Mouse (Mus musculus) liver, embryonic 13.5 days (tissue): ENCODE measurements around the gene Cept1. TPM values are rescaled to one million over a fixed set of nuclear protein-coding genes. Genes with fewer than 3 reads are reported as not detected.
A peak's percentile ranks its signal among the peaks of the same experiment; 100 is the strongest.

Experiments used
- ATAC-seq: fragments of 200-750 bp; cut with Nextera tagmentation; 2 replicates; pipeline ENCODE4 v1.8.0; 2017; ENCODE audit warnings: low read depth, mild to moderate bottlenecking, moderate number of reproducible peaks, moderate library complexity
- DNase-seq: peaks from one replicate; pipeline ENCODE4 v3.0.0; 2022
- H3K27ac ChIP-seq: fragments of 300-500 bp; sonication (generic); 2 replicates; pipeline ENCODE4 v1.5.1; 2015; ENCODE audit warnings: moderate library complexity, mild to moderate bottlenecking, inconsistent platforms
- H3K27me3 ChIP-seq: fragments of 300-500 bp; sonication (generic); 2 replicates; pipeline ENCODE4 v1.6.1; 2015; ENCODE audit warnings: mild to moderate bottlenecking, inconsistent platforms
- H3K36me3 ChIP-seq: fragments of 300-500 bp; sonication (generic); 2 replicates; pipeline ENCODE4 v1.6.1; 2015; ENCODE audit warnings: mild to moderate bottlenecking, inconsistent platforms
- H3K4me1 ChIP-seq: fragments of 300-500 bp; sonication (generic); replicated peaks from 2 replicates; pipeline ENCODE4 v1.6.1; 2015; ENCODE audit warnings: inconsistent platforms
- H3K4me2 ChIP-seq: fragments of 300-500 bp; sonication (generic); 2 replicates; pipeline ENCODE4 v1.6.1; 2015; ENCODE audit warnings: inconsistent platforms, mild to moderate bottlenecking, moderate library complexity
- H3K4me3 ChIP-seq: fragments of 300-500 bp; sonication (generic); replicated peaks from 2 replicates; pipeline ENCODE4 v1.5.1; 2015; ENCODE audit warnings: mild to moderate bottlenecking, inconsistent platforms
- H3K9ac ChIP-seq: fragments of 300-500 bp; sonication (generic); 2 replicates; pipeline ENCODE4 v1.6.1; 2015; ENCODE audit warnings: mild to moderate bottlenecking, inconsistent platforms
- H3K9me3 ChIP-seq: fragments of 300-500 bp; sonication (generic); replicated peaks from 2 replicates; pipeline ENCODE4 v1.6.1; 2016; ENCODE audit warnings: inconsistent platforms
- WGBS: fragments of 180-500 bp; shearing (Covaris S2); methylation state at CpG from one replicate; pipeline ENCODE4 v1.1.7; 2015; ENCODE audit not compliant: insufficient replicate concordance; 5-methylcytosine and 5-hydroxymethylcytosine counted together
- polyA plus RNA-seq: library from polyadenylated mRNA; unstranded; fragments of >200 nt; fragmentation: Nextera tagmentation; extraction: Ambion mirVana; gene quantifications from 2 replicates; pipeline ENCODE4 v1.2.1, GENCODE M21; 2015

Cept1 gene
- polyA plus RNA-seq, 1 experiment from 2014 or later, result 26.1 TPM

- no peak overlapping the region for H3K4me2 ChIP-seq
- 45% methylated on average over 2 of the region's 2 CpGs for WGBS
Measured at GRCm38 (mm10) chr3:106533277-106533676, 14.3 kb downstream of the Cept1 start.

GRCm38 (mm10) chr3:106528032-106528431, 19.6 kb downstream of the Cept1 start:
- no peak overlapping the region for H3K27ac ChIP-seq
- ATAC-seq (no peak), DNase-seq (no peak)
- H3K9me3 ChIP-seq, result no peaks in the 10 kb centered on the region
- no peaks in the 10 kb centered on the region for H3K27me3 ChIP-seq
- WGBS, result 77% methylated on average over 2 of the region's 2 CpGs
- H3K36me3 ChIP-seq, result no peaks in the 10 kb centered on the region; the same call in none of the 2 replicates
- H3K4me1 ChIP-seq, result no peaks in the 10 kb centered on the region
- no peak overlapping the region for H3K9ac ChIP-seq
- H3K4me3 ChIP-seq, result no peak overlapping the region
- no peak overlapping the region for H3K4me2 ChIP-seq

More at GRCm38 (mm10) chr3:106533277-106533676, 14.3 kb downstream of the Cept1 start:
- ATAC-seq, result peak; percentile 47; the same call in 1 of the 2 replicates
- no peak overlapping the region for H3K4me3 ChIP-seq
- no peaks in the 10 kb centered on the region; the same call in 1 of the 2 replicates for H3K4me1 ChIP-seq
- no peaks in the 10 kb centered on the region for H3K9me3 ChIP-seq
- peaks cover 10% of the 10 kb centered on the region for H3K36me3 ChIP-seq
- DNase-seq, result no peak
- H3K27ac ChIP-seq, result no peak overlapping the region
- H3K27me3 ChIP-seq, result no peaks in the 10 kb centered on the region
- no peak overlapping the region for H3K9ac ChIP-seq

GRCm38 (mm10) chr3:106526411-106526810, 21.2 kb downstream of the Cept1 start:
- Histone ChIP-seq H3K4me2 (no peak overlapping the region), H3K27ac (no peak overlapping the region), H3K9ac (no peak overlapping the region), H3K27me3 (no peaks in the 10 kb centered on the region), H3K4me3 (no peak overlapping the region), H3K9me3 (no peaks in the 10 kb centered on the region), H3K4me1 (no peaks in the 10 kb centered on the region), H3K36me3 (no peaks in the 10 kb centered on the region; the same call in none of the 2 replicates)
- 87% methylated on average over 2 of the region's 2 CpGs for WGBS
- no peak for DNase-seq
- ATAC-seq, result no peak

- Histone ChIP-seq H3K4me3 (no peak overlapping the region), H3K36me3 (no peaks in the 10 kb centered on the region), H3K9me3 (no peaks in the 10 kb centered on the region), H3K9ac (no peak overlapping the region), H3K4me1 (no peaks in the 10 kb centered on the region), H3K27me3 (no peaks in the 10 kb centered on the region), H3K27ac (no peak overlapping the region), H3K4me2 (no peak overlapping the region)
- 84% methylated on average over 1 of the region's 1 CpGs for WGBS
- ATAC-seq, result no peak
- no peak for DNase-seq
Measured at GRCm38 (mm10) chr3:106522730-106523129, 24.9 kb downstream of the Cept1 start.

- H3K4me2 ChIP-seq, result no peak overlapping the region
- H3K9ac ChIP-seq, result no peak overlapping the region
- ATAC-seq (peak; percentile 47; the same call in 1 of the 2 replicates), DNase-seq (no peak)
- no peak overlapping the region for H3K4me3 ChIP-seq
- no peaks in the 10 kb centered on the region for H3K4me1 ChIP-seq
- H3K27ac ChIP-seq, result no peak overlapping the region
- WGBS, result 75% methylated on average over 6 of the region's 6 CpGs
- H3K9me3 ChIP-seq, result no peaks in the 10 kb centered on the region
- no peaks in the 10 kb centered on the region for H3K27me3 ChIP-seq
- H3K36me3 ChIP-seq, result no peaks in the 10 kb centered on the region
Measured at GRCm38 (mm10) chr3:106515016-106515415, 32.6 kb downstream of the Cept1 start.

- H3K4me2 ChIP-seq, result no peak overlapping the region
- no peaks in the 10 kb centered on the region for H3K4me1 ChIP-seq
- no peaks in the 10 kb centered on the region for H3K36me3 ChIP-seq
- H3K27me3 ChIP-seq, result no peaks in the 10 kb centered on the region
- H3K27ac ChIP-seq, result no peak overlapping the region
- DNase-seq (no peak), ATAC-seq (no peak)
- WGBS, result 70% methylated on average over 1 of the region's 1 CpGs
- H3K9me3 ChIP-seq, result no peaks in the 10 kb centered on the region
- H3K9ac ChIP-seq, result no peak overlapping the region
- no peak overlapping the region for H3K4me3 ChIP-seq
Measured at GRCm38 (mm10) chr3:106510669-106511068, 36.9 kb downstream of the Cept1 start.

- H3K36me3 ChIP-seq, result peaks cover 24% of the 10 kb centered on the region
- no peaks in the 10 kb centered on the region for H3K27me3 ChIP-seq
- no peak overlapping the region for H3K4me2 ChIP-seq
- H3K4me3 ChIP-seq, result no peak overlapping the region
- H3K27ac ChIP-seq, result no peak overlapping the region
- DNase-seq, result no peak
- H3K9ac ChIP-seq, result no peak overlapping the region
- no peaks in the 10 kb centered on the region for H3K9me3 ChIP-seq
- H3K4me1 ChIP-seq, result peaks cover 2% of the 10 kb centered on the region
- ATAC-seq, result no peak
- 59% methylated on average over 2 of the region's 2 CpGs for WGBS
Measured at GRCm38 (mm10) chr3:106502892-106503291, 44.7 kb downstream of the Cept1 start.

- H3K4me2 ChIP-seq, result no peak overlapping the region
- H3K36me3 ChIP-seq, result peaks cover 24% of the 10 kb centered on the region
- ATAC-seq, result no peak
- H3K27me3 ChIP-seq, result no peaks in the 10 kb centered on the region
- H3K4me3 ChIP-seq, result no peak overlapping the region
- no peak overlapping the region for H3K9ac ChIP-seq
- H3K9me3 ChIP-seq, result no peaks in the 10 kb centered on the region
- no peak for DNase-seq
- H3K27ac ChIP-seq, result no peak overlapping the region
- WGBS, result 63% methylated on average over 2 of the region's 2 CpGs
- peaks cover 26% of the 10 kb centered on the region for H3K4me1 ChIP-seq
Measured at GRCm38 (mm10) chr3:106500510-106500909, 47.1 kb downstream of the Cept1 start.

GRCm38 (mm10) chr3:106496996-106497395, 50.6 kb downstream of the Cept1 start:
- Histone ChIP-seq H3K27ac (peak overlapping the region; percentile 81), H3K4me2 (no peak overlapping the region), H3K9ac (no peak overlapping the region), H3K9me3 (no peaks in the 10 kb centered on the region), H3K4me3 (no peak overlapping the region), H3K4me1 (peaks cover 60% of the 10 kb centered on the region), H3K27me3 (no peaks in the 10 kb centered on the region), H3K36me3 (peaks cover 5% of the 10 kb centered on the region; the same call in 1 of the 2 replicates)
- ATAC-seq, result no peak
- DNase-seq, result no peak
- WGBS, result 44% methylated on average over 3 of the region's 3 CpGs

- H3K27me3 ChIP-seq, result no peaks in the 10 kb centered on the region
- ATAC-seq (peak; percentile 85), DNase-seq (peak; percentile 53)
- H3K27ac ChIP-seq, result peak overlapping the region; percentile 81
- WGBS, result 18% methylated on average over 4 of the region's 4 CpGs
- H3K9me3 ChIP-seq, result no peaks in the 10 kb centered on the region
- H3K4me3 ChIP-seq, result no peak overlapping the region
- 0 out of 2 replicates have a peak overlapping the region, but pooled peaks have one; percentile 0 for H3K9ac ChIP-seq
- no peaks in the 10 kb centered on the region for H3K36me3 ChIP-seq
- H3K4me1 ChIP-seq, result peaks cover 69% of the 10 kb centered on the region
- peak overlapping the region; percentile 21 for H3K4me2 ChIP-seq
Measured at GRCm38 (mm10) chr3:106496045-106496721, 51.4 kb downstream of the Cept1 start.

GRCm38 (mm10) chr3:106495346-106496044, 52.1 kb downstream of the Cept1 start:
- H3K9me3 ChIP-seq, result no peaks in the 10 kb centered on the region
- peak overlapping the region; percentile 21 for H3K4me2 ChIP-seq
- H3K9ac ChIP-seq, result 0 out of 2 replicates have a peak overlapping the region, but pooled peaks have one; percentile 0
- no peak for DNase-seq
- peaks cover 74% of the 10 kb centered on the region for H3K4me1 ChIP-seq
- no peak overlapping the region for H3K4me3 ChIP-seq
- WGBS, result 34% methylated on average over 1 of the region's 1 CpGs
- no peak; the same call in none of the 2 replicates for ATAC-seq
- H3K27me3 ChIP-seq, result no peaks in the 10 kb centered on the region
- H3K27ac ChIP-seq, result peak overlapping the region; percentile 81
- no peaks in the 10 kb centered on the region for H3K36me3 ChIP-seq
